ENCODE assay signal across 18 mouse cellular contexts in the genomic region with DNA sequence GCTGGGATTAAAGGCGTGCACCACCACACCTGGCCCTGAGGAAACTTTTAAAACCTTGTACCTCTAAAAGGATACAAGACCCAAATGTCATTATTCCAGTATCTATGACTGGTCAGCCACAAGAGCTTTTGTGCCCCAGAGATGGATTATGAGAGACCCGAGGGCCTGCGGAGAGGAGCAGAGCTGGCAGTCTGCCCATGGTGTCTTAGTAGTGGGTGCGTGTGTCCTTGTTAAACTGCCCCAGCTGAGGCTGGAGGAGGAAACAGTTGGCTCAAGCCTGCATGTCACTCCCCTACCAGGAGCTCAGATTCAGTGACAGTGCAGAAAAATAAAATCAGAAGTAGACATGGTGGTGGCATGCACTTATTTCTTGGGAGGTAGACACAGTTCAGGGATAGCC.
"Had no signal": no experiment of that assay in that cellular context is flagged by ENCODE, and none has a peak within 500 bp of the region (broad histone marks: within the 10 kb centered on the region; RNA-seq: fewer than 3 reads in every experiment).

No protein-coding gene starts in this region.

- H3K9me3 ChIP-seq: limb, embryonic 13.5 days; midbrain, embryonic 12.5 days; neural tube, embryonic 13.5 days had no signal

- H3K4me3 ChIP-seq: limb, embryonic 13.5 days; midbrain, embryonic 12.5 days; neural tube, embryonic 13.5 days had no signal

- H3K27me3 ChIP-seq: limb, embryonic 13.5 days; midbrain, embryonic 12.5 days; neural tube, embryonic 13.5 days had no signal

- DNase-seq: kidney, adult 11 months; kidney, adult 9 months; kidney, postnatal 36 days; layer of hippocampus, adult 9-11 months; layer of hippocampus, postnatal 36 days; lung, adult 18-20 months; lung, postnatal 14 days; right cerebral cortex, adult 18-20 months; right cerebral cortex, postnatal 25 days; thymus, adult 2 months; thymus, postnatal 25 days had no signal

- H3K4me1 ChIP-seq: midbrain, embryonic 12.5 days had no signal

- ATAC-seq: midbrain, embryonic 16.5 days had no signal

- H3K9ac ChIP-seq: limb, embryonic 13.5 days; liver, embryonic 14.5 days; midbrain, embryonic 12.5 days; neural tube, embryonic 13.5 days had no signal

- H3K27ac ChIP-seq: kidney, postnatal 0 days; limb, embryonic 13.5 days; liver, embryonic 14.5 days; midbrain, embryonic 12.5 days; neural tube, embryonic 13.5 days; stomach, postnatal 0 days had no signal

- H3K4me2 ChIP-seq: limb, embryonic 13.5 days; midbrain, embryonic 12.5 days; neural tube, embryonic 13.5 days had no signal
